Mouse (Mus musculus) left cerebral cortex, postnatal 25 days (tissue): ENCODE measurements around the gene Vwa1. TPM values are rescaled to one million over a fixed set of nuclear protein-coding genes. Genes with fewer than 3 reads are reported as not detected.

Experiments used
- microRNA-seq, 2 experiments: library from miRNA; unstranded; fragments of <30 nt; microRNA quantifications; one replicate each; pipeline ENCODE4 v1.2.0; 2022
- total RNA-seq, 2 experiments: library from RNA; stranded (reverse); gene quantifications; 2 replicates each; pipeline ENCODE4 v1.2.3; 2021

Gene Vwa1
- total RNA-seq, 2 experiments from 2014 or later: 14.0 to 16.6 TPM

Small RNA genes lying within 50 kb of the gene (microRNA-seq; reads per million reads assigned to microRNA genes)
- gene Gm27743: 0 reads per million in 2 experiments

Other genes with a start within 250 kb of the Vwa1 start
- gene Nadk, start 212.3 kb downstream of the Vwa1 start, total RNA-seq: 10 to 100 TPM; 58.8 to 61.7 TPM
- 10 to 100 TPM; 49.9 to 51.5 TPM for gene Slc35e2, start 173.3 kb downstream of the Vwa1 start, total RNA-seq
- gene Cdk11b, start 149.8 kb downstream of the Vwa1 start, total RNA-seq: 10 to 100 TPM; 45.9 to 53.1 TPM
- not detected for gene Gm10563, start 129.3 kb downstream of the Vwa1 start, total RNA-seq
- 1 to 10 TPM; 2.5 to 2.9 TPM for gene Mmp23, start 121.3 kb downstream of the Vwa1 start, total RNA-seq
- 100 to 1,000 TPM; 112 to 113 TPM for gene Mib2, start 105.5 kb downstream of the Vwa1 start, total RNA-seq
- gene Fndc10, start 80.4 kb downstream of the Vwa1 start, total RNA-seq: 10 to 100 TPM; 26.5 to 29.2 TPM
- 10 to 100 TPM; 93.3 to 98.2 TPM for gene Ssu72, start 69.9 kb downstream of the Vwa1 start, total RNA-seq
- gene Tmem240, start 39.9 kb downstream of the Vwa1 start, total RNA-seq: 10 to 100 TPM; 58.0 to 61.9 TPM
- gene Atad3a, start 13.6 kb downstream of the Vwa1 start, total RNA-seq: 10 to 100 TPM; 44.0 to 52.3 TPM
- 10 to 100 TPM; 16.8 to 20.7 TPM for gene Tmem88b, start 11.2 kb upstream of the Vwa1 start, total RNA-seq
- gene Ankrd65, start 15.7 kb upstream of the Vwa1 start, total RNA-seq: not detected
- 10 to 100 TPM; 93.9 to 97.9 TPM for gene Mrpl20, start 28.2 kb upstream of the Vwa1 start, total RNA-seq
- gene Ccnl2, start 37.8 kb upstream of the Vwa1 start, total RNA-seq: 10 to 100 TPM; 65.7 to 78.1 TPM
- gene Aurkaip1, start 56.6 kb upstream of the Vwa1 start, total RNA-seq: 100 to 1,000 TPM in 1 of 2 experiments, 10 to 100 TPM in 1; 99.6 to 104 TPM
- 1 to 10 TPM; 7.0 to 8.4 TPM for gene Mxra8, start 65.0 kb upstream of the Vwa1 start, total RNA-seq
- 10 to 100 TPM; 87.9 to 88.0 TPM for gene Dvl1, start 72.7 kb upstream of the Vwa1 start, total RNA-seq
- under 1 TPM; 0.27 to 0.32 TPM for gene Tas1r3, start 88.7 kb upstream of the Vwa1 start, total RNA-seq
- gene Cptp, start 94.7 kb upstream of the Vwa1 start, total RNA-seq: 10 to 100 TPM; 25.5 to 31.8 TPM
- 10 to 100 TPM; 38.1 to 38.5 TPM for gene Ints11, start 94.8 kb upstream of the Vwa1 start, total RNA-seq
- 10 to 100 TPM; 60.5 to 65.5 TPM for gene Pusl1, start 117.1 kb upstream of the Vwa1 start, total RNA-seq
- gene Acap3, start 117.1 kb upstream of the Vwa1 start, total RNA-seq: 100 to 1,000 TPM; 133 to 136 TPM
- 10 to 100 TPM; 71.9 to 72.7 TPM for gene Ube2j2, start 169.1 kb upstream of the Vwa1 start, total RNA-seq
- 10 to 100 TPM; 12.8 to 21.8 TPM for gene C1qtnf12, start 187.6 kb upstream of the Vwa1 start, total RNA-seq
- 10 to 100 TPM in 1 of 2 experiments, 1 to 10 TPM in 1; 9.7 to 10.5 TPM for gene B3galt6, start 218.0 kb upstream of the Vwa1 start, total RNA-seq
- gene Sdf4, start 218.2 kb upstream of the Vwa1 start, total RNA-seq: 100 to 1,000 TPM; 182 to 184 TPM
- 1 to 10 TPM; 2.0 to 2.1 TPM for gene Tnfrsf4, start 239.1 kb upstream of the Vwa1 start, total RNA-seq